Mouse (Mus musculus) adrenal gland, postnatal 4 days (tissue): Measurements from ENCODE around the gene Spata16. TPM values are rescaled to one million over a fixed set of nuclear protein-coding genes. Genes with fewer than 3 reads are reported as not detected.

ENCODE experiments used
- DNase-seq, 2 experiments: peaks; one replicate each; pipeline ENCODE4 v3.0.0; 2021 to 2022; ENCODE audit warnings: low spot score in 2 of 2, mixed read lengths in 2 of 2
- microRNA-seq: library from miRNA; unstranded; fragments of <30 nt; microRNA quantifications from one replicate; pipeline ENCODE4 v1.2.0, GENCODE M21; 2021
- total RNA-seq, 2 experiments: library from RNA; stranded (reverse); gene quantifications; 2 replicates each; pipeline ENCODE4 v1.2.3; 2021

Spata16 gene
- total RNA-seq, 2 experiments from 2014 or later, result not detected

- DNase-seq, result no peak
Observed at GRCm38 (mm10) chr3:26968852-26969513, 331.6 kb downstream of the Spata16 start.

GRCm38 (mm10) chr3:26970529-26970928 lies 333.1 kb downstream of the Spata16 start:
- no peak for DNase-seq

- DNase-seq, result no peak
Observed at GRCm38 (mm10) chr3:26971276-26971675, 333.9 kb downstream of the Spata16 start.

GRCm38 (mm10) chr3:26972105-26972504 lies 334.7 kb downstream of the Spata16 start:
- DNase-seq, result no peak

- DNase-seq, result peak in 1 of 2 experiments; percentile 17
Observed at GRCm38 (mm10) chr3:26979603-26980002, 342.2 kb downstream of the Spata16 start.

- no peak for DNase-seq
Observed at GRCm38 (mm10) chr3:26980371-26980770, 343.0 kb downstream of the Spata16 start.

- no peak for DNase-seq
Observed at GRCm38 (mm10) chr3:26981979-26982623, 344.7 kb downstream of the Spata16 start.

- no peak for DNase-seq
Observed at GRCm38 (mm10) chr3:26983749-26984148, 346.3 kb downstream of the Spata16 start.

GRCm38 (mm10) chr3:27006844-27007243 lies 369.4 kb downstream of the Spata16 start:
- DNase-seq, result no peak

GRCm38 (mm10) chr3:27027957-27028356 lies 390.5 kb downstream of the Spata16 start:
- no peak for DNase-seq

GRCm38 (mm10) chr3:27028526-27028925 lies 391.1 kb downstream of the Spata16 start:
- no peak for DNase-seq

- DNase-seq, result no peak
Observed at GRCm38 (mm10) chr3:27030067-27030857, 392.8 kb downstream of the Spata16 start.

Small RNAs within 50 kb of the gene (microRNA-seq; reads per million reads assigned to microRNA genes)
- not detected for gene Gm25773
- gene Gm44464, result not detected
